Mouse (Mus musculus) kidney, postnatal 10 days (tissue): ENCODE measurements around the gene Neurl4.
"Not testable (repeated sequence)": the region's sequence is repeated elsewhere in the genome, so short reads cannot be mapped to it uniquely, and the experiment has no call there.

Experiments used
- DNase-seq: peaks from one replicate; pipeline ENCODE4 v3.0.0; 2021; ENCODE audit warnings: mixed read lengths

Gene Neurl4

DNA sequence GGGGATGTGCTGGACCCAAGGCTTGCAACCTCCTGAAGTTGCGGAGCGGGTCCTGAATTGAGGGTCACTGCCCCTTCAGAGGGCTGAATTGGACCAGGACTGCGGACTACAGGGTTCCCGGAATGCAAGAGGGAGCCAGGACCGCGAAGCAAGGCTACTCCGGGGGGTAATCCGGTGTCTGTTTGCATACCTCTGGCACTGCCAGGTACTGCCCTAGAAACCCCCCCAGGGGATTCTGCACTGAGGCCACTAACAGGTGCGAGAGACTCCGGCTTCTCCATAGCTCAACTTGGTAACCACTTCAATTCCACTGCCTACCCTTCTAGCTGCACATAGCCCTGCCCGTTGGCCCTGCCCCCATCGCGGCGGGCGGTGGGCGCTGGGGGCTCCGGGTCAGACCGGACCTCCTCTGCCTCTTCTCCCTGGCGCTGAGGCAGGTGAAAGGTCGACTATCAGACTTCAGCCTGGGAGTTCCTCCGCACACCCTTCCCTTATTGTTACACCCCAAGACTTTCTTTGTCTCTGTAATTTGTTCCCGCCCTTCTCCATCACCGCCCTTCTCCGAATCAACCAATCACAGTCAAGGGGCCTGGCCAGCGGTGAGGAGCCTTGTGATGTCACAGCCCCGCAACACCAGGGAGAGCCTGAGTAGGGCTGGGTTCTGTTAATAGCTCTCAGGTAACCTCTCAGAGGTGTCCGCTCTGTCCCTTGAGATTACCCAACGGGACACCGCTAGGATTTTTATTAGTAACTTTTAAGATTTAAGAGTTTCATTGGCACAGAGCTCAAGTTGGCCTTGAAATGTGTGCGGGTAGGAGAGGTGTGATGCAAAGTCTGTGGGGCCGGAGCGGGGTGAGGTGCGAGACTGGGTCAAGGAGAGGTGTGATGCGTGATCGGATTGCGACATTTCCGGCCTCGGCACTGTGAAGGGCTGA is at the start of gene Neurl4, which contains the start of gene 2810408A11Rik:
TSS of gene Neurl4 (plus strand) at position 602 of the 935 bp plus-strand sequence.
TSS of gene 2810408A11Rik (minus strand) at position 517 of the 935 bp plus-strand sequence.
- DNase-seq = peak; percentile 93

DNA sequence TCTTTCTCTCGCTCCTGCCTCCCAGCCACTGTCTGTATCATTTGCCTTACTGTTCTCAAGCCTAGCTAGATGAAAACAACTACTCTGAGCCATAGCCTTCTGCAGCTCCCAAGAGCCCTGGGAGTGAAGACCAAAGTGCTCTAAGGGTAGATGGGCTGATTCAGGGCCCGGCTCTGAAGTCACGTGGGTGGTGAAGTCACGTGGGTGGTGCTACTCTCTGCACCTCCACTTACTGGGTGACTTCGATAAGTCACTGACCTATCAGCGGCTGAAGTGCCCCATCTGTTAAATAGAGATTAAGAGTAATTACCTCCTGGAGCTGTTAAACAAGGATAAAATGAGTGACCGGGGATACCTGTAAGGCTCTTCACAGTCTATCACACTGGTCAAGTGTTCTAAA is 46.9 kb upstream of the Neurl4 start:
- peak; percentile 47 for DNase-seq

DNA sequence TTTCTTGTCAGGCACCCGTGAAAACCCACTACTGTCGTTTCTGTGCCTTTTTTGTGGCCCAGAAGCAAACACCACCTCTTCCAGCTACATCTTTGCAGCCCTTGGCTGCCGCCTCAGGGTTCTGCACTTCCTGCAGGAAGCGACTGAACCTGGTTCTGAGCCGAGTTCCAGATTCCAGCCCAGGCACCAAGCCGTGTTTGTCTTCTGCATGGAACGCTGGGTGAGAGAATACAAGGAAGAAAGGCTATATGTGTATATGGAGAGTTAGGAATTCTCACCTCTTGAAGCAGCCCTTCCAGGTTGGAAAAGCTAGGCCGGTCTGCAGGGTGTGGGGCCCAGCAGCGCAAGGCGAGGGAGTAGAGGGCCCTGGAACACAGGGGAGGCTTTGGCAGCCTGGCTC is 46.2 kb upstream of the Neurl4 start:
- no peak for DNase-seq

DNA sequence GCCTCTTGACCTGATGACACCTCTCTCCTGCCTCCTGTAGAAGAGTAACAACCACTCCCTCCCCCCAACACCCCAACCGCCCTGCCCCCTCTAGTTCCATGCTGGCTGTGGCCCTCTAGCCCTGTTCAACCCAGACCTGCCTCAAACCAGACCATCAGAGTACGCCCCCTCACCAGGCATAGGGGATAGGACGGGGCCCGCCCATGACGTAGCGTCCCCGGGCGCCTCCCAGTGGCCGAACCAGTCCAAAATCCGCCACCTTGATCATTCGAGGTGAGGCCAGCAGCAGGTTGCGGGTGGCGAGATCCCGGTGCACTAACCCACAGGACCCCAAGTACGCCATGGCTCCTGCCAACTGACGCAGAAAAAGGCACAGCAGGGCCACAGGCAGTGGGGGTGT is 45.5 kb upstream of the Neurl4 start:
- peak; percentile 65 for DNase-seq

DNA sequence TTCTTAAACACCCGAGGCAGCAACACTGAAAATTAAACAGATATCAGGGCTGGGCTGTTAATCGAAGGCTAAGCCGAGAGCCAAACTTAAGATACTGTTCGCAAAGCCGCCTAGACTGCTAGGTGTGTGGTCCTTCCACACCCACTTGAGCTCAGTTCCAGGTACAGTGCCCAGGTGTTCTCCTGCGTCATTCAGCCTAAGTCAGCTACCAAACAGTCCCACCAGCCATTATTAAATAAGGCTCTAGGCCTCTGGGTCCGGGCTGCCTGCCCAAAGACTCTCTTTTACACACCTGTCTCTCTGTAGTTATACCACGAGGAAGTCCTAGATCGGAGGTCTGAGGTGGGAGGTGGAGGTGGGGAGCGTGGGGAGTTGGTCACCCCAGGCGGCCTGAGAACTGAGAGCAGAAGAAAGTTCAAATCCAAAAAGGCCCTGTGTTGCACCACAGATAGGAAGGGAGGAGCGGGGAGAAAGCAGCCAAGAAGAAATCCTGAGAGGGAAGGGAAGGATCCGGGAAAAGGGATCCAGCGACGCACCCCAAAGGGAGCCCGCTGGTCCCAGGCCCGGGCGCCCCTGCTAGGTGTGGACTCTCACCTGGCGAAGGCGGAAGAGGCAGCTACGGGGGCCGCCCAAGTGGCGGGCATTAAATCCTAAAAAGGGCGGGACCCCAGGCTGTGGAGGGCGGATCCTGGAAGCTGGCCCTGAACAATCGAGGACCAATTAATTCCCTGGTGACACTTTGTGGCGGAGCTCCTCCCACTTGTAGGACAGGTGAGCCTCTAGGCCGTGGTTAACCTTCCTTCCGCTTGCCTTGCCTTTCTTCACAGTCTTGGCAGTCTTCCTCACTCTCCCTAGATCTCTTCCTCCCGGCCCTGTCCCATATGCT is 42.5 kb upstream of the Neurl4 start, which contains the start of gene Tnk1:
TSS of gene Tnk1 (minus strand) at position 618 of the 886 bp plus-strand sequence.
- peak; percentile 63 for DNase-seq

DNA sequence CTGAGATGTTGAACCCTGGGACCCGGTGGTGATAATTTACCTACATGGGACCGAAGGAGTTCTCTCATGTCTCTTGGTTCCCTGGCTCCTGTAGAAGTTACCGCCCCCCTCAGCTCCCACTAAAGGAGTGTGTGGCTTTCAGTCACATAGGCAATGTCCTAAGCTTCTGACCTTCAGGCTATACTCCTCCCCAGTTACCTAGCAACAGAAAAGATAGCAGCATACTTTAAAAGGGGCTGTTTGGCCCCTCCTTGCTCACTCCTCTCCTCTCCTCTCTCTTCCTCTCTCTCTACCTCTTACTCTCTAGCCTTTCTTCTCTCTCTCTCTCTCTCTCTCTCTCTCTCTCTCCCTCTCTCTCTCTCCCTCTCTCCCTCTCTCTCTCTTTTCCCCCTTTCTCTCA is 37.1 kb upstream of the Neurl4 start:
- DNase-seq = not testable (repeated sequence)

DNA sequence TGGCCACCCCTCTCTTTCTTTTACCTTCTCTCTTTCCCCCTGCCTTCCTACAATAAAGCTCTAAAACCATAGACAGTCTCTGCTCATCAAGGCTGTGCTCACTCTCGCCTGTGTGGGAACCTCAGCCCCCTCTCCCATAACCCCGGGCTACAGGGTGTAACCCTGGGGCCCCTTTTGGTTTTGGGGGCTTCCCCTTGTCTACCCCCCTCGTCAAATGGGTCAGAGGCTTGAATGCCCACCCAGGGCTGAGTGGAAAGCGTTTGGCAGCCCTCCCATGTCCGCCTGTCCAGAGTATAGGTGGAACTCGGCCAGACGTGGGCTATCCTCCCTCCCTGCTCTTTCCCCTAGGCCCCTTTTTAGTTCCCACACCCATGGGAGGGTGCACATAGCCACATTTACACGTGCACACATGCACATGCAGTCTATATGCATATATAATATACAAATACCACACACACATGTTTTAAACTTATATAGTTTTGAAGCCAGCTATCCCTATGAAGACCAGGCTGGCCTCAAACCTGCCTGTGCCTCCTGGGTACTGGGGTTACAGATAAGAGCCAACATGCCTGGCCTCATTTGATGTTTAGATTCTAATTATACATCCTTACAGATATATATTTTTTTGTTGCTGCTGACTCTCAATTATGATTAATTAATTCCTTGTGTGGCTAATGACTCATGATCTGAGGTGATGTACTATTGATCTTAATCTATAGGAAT is 36.6 kb upstream of the Neurl4 start:
- DNase-seq = no peak

DNA sequence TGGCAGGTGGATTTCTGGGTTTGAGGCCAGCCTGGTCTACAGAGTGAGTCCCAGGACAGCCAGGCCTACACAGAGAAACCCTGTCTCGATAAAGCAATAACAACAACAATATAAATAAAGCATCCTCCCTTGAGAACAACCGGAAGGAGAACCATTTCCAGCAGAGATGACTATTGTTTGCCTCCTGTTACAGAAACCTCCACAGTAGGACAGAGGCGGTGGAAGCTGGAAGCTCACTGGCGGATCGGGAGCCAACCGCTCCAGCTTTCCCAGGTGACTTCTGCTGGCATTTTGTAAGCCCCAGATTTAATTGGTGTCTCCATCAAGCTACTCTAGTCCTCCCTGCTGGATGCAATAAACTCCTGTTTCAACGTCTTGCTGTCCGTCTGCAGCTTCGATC is 35.3 kb upstream of the Neurl4 start:
- DNase-seq = no peak

DNA sequence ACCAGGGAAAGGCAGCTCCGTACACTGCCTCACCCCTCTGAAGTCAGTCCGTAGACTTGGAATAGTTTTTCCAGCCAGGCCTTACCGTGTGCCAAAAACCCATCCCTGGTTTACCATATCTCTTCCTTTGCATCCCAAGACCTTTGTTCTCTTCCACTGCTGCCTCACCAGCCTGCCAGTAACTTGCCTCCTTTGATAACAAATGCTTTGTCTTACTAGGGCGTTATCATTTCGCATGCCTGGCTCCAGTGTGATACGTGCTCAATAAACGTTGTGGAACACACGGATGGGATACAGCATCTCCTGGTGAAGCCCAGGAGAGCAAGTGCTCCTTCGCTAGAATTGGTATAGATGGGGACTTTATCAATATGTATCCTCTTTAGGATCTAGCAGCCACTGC is 33.5 kb upstream of the Neurl4 start:
- DNase-seq = no peak

DNA sequence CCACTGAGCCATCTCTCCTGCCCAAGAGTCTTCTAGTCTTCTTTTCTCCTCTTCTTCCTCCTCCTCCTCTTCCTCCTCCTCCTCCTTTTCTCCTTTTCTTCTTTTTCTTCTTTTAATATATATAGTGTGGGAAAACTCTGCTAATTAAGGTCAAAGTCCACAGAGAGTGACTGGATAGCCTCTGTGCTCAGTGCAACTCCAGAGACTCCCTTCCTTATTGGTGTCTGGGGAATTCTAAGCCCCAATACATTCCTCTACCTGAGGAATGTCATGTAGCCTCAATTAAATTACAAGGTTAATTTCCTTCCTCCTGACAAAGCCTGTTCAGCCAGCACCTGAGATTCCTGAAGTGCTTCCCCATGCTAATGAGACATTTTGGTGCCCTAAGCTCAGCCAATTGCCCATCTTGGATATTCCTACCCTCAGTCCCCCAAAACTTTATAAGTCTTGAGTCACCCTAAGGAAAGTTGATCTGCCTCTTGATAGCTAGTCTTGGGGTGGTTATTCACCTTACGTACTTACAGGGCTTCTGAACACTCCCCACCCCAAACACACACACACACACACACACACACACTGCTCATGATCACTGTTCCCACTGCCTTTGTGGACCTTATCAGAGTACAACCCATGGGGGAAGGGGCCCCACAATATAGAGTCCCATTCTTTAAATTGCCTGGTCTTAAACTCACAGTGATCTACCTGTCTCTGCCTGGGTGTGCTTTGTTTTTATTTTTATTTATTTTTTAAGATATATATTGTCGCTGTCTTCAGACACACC is 30.4 kb upstream of the Neurl4 start:
- DNase-seq = no peak

DNA sequence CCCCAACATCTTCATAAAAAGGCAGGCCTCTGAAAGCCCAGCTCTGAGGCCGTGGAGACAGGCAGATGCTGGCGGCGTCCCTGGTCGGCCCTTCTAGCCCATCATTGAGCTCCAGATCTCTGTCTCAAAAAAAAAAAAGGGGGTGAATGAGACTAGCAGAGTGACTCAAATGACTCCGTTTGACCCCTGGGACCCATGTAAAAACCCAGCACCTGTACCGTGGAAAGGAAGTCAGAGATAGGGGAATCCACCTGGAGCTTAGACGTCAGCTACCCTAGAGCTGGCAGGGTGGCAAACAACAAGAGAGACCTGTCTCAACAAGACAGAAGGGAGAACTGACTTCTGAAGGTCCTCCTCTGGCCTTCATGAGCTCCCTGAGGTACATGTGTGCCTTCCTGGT is 29.1 kb upstream of the Neurl4 start:
- no peak for DNase-seq

DNA sequence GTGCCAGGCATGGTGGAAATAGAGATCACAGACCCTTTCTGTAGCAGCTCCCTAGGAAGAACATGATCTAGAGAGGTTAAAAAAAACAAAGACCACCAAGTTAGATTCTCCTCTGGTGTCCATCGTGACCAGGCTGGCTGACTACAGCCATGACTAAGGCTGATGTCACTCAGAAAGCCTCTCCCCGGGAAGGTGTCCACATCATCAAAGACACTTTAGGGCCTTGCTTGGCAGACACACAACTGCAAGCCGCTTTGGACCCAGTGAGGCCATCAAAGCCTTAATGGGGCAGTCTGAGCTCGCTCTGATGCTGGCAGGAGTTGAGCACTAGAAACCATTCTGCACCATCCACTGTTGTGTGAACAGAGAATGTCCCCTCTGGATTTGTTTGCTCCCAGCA is 28.4 kb upstream of the Neurl4 start:
- no peak for DNase-seq

DNA sequence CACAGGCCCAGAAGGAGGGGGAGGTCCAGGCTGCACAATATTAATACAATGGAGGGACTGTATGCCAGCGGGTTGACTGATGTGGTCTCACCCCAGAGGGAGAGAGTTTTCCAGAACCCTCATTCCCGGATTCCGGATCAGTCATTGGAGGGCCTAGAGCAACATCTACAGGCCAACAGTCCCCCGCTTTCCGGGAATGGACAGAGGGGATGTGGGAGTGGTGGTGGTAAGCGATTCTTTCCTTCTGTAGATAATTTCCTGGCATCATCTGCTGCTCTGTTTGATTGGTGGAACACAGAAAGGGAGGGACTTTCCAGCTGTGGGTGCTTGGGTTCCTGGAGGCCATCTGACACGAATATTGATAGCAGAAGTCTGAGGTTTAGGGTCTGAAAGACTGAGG is 24.7 kb upstream of the Neurl4 start:
- peak; percentile 73 for DNase-seq

DNA sequence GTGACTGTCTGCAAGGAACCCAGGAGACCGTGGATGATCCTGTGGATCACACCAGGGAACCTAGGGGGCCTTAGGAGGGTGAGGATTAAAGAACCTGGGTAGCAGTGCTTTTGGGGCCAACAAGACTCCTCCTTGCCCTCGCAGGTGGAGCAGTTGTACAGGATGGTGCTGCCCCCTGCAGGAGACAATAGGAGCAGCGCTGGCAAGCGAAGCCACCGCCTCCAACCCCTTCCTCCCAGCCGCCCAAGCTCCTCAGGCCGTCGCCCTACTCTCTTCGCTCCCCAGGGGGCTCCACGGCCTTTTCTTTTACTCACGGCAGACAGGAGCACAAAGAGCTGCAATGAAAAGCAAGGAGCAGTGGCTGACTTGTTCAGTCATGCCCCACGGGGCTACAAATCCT is 24.0 kb upstream of the Neurl4 start:
- peak; percentile 93 for DNase-seq

DNA sequence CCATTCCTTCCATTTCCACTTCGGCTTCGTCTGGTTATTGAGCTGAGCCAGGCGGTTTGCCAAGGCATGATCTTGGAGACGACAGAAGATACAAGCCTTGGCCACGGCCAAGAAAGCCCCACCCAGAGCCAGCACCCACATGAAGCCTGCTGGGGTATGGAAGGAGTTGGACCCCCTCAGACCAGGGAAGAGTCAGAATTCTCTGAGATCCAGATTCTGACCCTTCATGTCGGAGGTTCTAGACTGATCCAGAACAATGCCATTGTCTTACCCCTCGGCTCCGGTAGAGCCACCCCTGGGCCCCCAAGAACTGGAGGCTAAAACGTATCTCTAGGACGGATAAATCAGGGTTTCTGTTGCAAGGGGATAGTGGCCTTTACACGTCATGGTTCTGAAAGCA is 23.0 kb upstream of the Neurl4 start, which contains the start of gene Tmem95:
TSS of gene Tmem95 (minus strand) at position 141 of the 400 bp plus-strand sequence.
- DNase-seq = peak; percentile 35

DNA sequence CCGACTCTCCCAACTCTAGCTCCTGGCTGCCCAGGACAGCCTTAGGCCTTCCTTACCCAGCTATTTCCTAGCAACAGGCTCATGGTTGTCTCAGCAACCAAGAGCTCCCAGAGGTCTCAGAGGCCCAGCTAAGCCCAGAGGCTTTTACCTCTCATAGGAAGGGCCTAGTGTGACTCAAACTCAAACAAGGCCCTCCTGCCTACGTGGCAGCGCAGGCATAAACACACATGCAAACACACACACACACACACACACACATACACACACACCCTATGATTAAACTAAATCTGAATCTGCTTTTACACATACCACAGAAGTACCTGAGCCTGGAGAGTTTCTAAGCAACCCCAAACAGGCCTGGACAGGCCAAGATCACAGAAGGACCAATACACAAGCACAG is 22.5 kb upstream of the Neurl4 start:
- DNase-seq = peak; percentile 10

DNA sequence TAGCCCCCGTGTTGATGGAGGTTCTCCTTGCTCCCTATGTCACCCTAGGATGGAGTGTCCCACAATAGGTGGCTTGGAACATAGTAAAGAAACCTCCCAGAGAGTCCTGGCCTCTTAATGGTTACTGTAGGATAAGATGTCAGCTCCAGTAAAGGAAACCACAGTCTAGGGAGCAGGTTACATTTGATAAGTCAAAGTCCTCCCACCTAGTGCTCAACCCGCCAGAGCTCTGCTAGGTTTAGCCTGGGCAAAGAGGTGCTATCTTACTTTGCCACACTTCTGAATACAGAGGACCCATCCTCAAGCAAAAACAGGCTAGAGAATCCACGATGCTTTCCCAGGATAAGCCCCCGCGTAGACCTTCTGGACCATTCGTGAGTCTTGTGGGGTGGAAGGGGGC is 21.9 kb upstream of the Neurl4 start:
- DNase-seq = no peak

DNA sequence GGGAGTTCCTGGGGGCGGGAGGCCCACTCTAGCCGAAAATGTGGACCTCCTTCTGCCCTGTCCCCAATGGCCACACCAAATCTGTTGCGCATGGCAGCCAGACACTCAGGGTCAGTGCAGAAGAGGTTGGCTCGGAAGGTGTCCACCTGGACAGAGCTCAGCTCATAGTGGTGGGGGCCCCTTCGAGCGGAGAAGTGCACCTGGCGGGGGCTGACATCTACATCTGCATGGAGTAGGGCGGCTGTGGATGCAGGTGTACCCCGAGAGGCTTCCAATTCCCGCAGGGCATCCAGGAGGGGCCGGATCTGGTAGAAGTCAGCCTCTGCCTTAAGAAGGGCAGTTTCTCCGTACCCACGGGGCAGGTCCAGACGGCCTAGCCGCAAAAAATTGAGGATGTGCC is 21.2 kb upstream of the Neurl4 start:
- DNase-seq = peak; percentile 33

DNA sequence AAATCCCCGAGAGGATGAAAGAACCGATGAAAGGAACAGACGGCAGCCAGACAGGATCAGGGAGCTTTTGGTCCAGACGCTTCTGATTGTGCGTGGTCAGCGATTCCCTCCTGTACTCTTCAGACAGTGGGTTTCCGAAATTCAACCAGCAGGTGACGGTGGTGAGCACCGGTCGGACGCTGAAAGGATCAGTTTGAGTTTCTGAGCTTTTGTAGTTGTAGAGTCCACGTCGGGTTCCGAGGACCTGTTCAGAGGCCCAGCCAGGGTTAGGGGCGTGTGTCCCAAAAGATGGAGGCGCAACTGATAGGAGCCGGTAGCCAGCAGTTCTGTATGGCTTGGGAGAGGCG is 20.4 kb upstream of the Neurl4 start:
- peak; percentile 86 for DNase-seq

DNA sequence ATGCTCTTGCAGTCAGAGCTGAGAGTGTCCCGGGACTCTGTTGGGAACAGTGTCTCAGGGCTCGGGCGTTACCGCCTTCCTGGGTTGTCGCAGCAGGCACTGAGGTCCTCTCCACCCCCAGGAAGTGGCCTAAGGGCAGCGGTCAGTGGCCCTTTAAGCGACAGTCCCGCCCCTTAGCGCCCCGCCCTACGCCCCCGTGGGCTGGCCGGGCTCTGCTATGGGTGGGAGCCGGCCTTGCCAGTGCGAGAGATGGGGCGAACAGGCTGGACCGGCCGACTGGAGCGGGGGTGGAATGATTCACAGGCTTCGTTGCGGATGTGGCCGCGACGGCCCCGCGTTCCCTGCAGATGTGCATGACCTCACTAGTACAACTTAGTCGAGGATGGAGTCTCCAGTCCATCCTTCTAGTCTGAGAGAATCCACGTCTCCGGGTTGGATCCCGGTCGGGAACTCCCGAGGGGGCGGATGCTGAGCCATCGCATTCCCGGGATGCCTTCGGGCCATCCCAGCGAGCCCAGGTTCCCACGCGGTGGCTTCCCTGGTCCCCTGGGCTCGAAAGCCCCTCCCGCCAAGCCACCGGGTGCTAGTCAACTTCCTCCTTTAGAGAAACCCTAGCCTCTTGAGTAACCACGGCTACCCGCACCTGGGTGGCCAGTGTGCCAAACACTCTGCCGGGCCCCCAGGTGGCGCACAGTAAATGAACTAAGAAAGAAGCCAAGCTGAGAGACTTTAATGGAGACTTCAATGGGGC is 19.8 kb upstream of the Neurl4 start, which contains the start of gene Kctd11:
TSS of gene Kctd11 (minus strand) at position 554 of the 751 bp plus-strand sequence.
- DNase-seq = peak; percentile 93
